Mouse (Mus musculus): ENCODE measurements at regions not wholly inside any gene's neighbourhood (a gene's known extent, or its start where the extent isn't known, plus 50 kb on each side); places are given as distances from the start of the nearest gene placed in this dataset.

- TF ChIP-seq CTCF (IDR thresholded peaks at IDR 0.05; ENCODE audit: borderline replicate concordance, insufficient read depth, low read length): no peak
- TF ChIP-seq POLR2A (IDR thresholded peaks at IDR 0.05; ENCODE audit: low read depth, low read length): no peak
These were observed 257.3 kb upstream of the Arglu1 start for GRCm38 (mm10) chr8:8947516-8948161.
